In the genomic region with DNA sequence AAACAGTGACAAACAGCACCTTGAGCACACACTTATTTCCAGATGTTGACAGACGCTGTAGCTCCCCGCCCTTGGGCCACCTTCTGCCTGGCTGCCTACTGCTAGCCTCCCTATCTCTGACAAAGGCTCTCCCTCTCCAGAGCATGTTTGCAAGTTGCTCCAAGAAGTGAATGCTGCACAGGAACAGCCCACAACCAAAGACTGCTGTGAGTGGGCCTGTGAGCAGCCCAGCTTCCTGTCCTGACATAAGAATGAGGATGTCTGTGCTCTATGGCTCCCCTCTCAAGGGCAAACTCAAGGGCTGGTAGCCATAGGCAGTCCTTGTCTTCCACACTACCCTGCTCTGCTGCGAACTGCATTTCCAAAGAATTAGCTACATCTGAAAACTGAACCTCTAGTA, we compare ENCODE assay signal across 9 mouse cellular contexts.
DNase-seq lines count a peak whose midpoint lies in the region; ATAC-seq and TF ChIP-seq lines count a peak whose summit lies in the region.
"Had no signal": no experiment of that assay in that cellular context is flagged by ENCODE, and none has a peak within 500 bp of the region (broad histone marks: within the 10 kb centered on the region; RNA-seq: fewer than 3 reads in every experiment).

No protein-coding gene starts in this region.

- peaks cover 24% of the 10 kb centered on the region for H3K36me3 ChIP-seq in heart, embryonic 13.5 days
- peaks cover 6% of the 10 kb centered on the region; the same call in 1 of the 2 replicates for H3K36me3 ChIP-seq in midbrain, embryonic 16.5 days (ENCODE audit: control insufficient read depth, insufficient read depth, low read length)
- H3K36me3 ChIP-seq in midbrain, postnatal 0 days (ENCODE audit: insufficient read depth, low read length): 0 out of 2 replicates have a peak, but pooled peaks cover 9% of the 10 kb centered on the region
- peaks cover 17% of the 10 kb centered on the region for H3K36me3 ChIP-seq in heart, embryonic 16.5 days (ENCODE audit: control insufficient read depth, insufficient read depth)
- H3K36me3 ChIP-seq in neural tube, embryonic 14.5 days (ENCODE audit: control insufficient read depth, insufficient read depth, low read length): peaks cover 7% of the 10 kb centered on the region

- no peaks in the 10 kb centered on the region for H3K9me3 ChIP-seq in heart, embryonic 13.5 days
- no peaks in the 10 kb centered on the region for H3K9me3 ChIP-seq in midbrain, embryonic 16.5 days (replicated peaks; ENCODE audit: control insufficient read depth, low read length, poor library complexity, severe bottlenecking)
- H3K9me3 ChIP-seq in midbrain, postnatal 0 days (ENCODE audit: low read length): no peaks in the 10 kb centered on the region
- H3K9me3 ChIP-seq in heart, embryonic 16.5 days (replicated peaks; ENCODE audit: control insufficient read depth, low read length): no peaks in the 10 kb centered on the region
- H3K9me3 ChIP-seq in neural tube, embryonic 14.5 days (ENCODE audit: control insufficient read depth, low read length): no peaks in the 10 kb centered on the region

- WGBS in heart, embryonic 13.5 days: 70% methylated on average over 3 of the region's 3 CpGs
- WGBS in midbrain, embryonic 16.5 days: 85% methylated on average over 3 of the region's 3 CpGs
- WGBS in midbrain, postnatal 0 days: 91% methylated on average over 3 of the region's 3 CpGs
- WGBS in heart, embryonic 16.5 days: 51% methylated on average over 3 of the region's 3 CpGs
- 93% methylated on average over 3 of the region's 3 CpGs for WGBS in neural tube, embryonic 14.5 days

- peak overlapping the region; percentile 84 for H3K27ac ChIP-seq in heart, embryonic 13.5 days (replicated peaks)
- H3K27ac ChIP-seq in midbrain, embryonic 16.5 days (ENCODE audit: low read length): 0 out of 2 replicates have a peak overlapping the region, but pooled peaks have one; percentile 14
- H3K27ac ChIP-seq in midbrain, postnatal 0 days (ENCODE audit: low read depth, low read length): no peak overlapping the region
- peak overlapping the region; percentile 82 for H3K27ac ChIP-seq in heart, embryonic 16.5 days (ENCODE audit: low read length)
- peak overlapping the region; percentile 24; the same call in 1 of the 2 replicates for H3K27ac ChIP-seq in neural tube, embryonic 14.5 days (ENCODE audit: low read depth, low read length)

- no peak overlapping the region for H3K4me3 ChIP-seq in heart, embryonic 13.5 days
- H3K4me3 ChIP-seq in midbrain, embryonic 16.5 days (ENCODE audit: low read depth, low read length): no peak overlapping the region
- no peak overlapping the region for H3K4me3 ChIP-seq in midbrain, postnatal 0 days (ENCODE audit: low read depth, low read length)
- no peak overlapping the region for H3K4me3 ChIP-seq in heart, embryonic 16.5 days (ENCODE audit: low read length)
- no peak overlapping the region for H3K4me3 ChIP-seq in neural tube, embryonic 14.5 days (ENCODE audit: low read depth, low read length)

- peak overlapping the region; percentile 45 for H3K4me2 ChIP-seq in heart, embryonic 13.5 days
- no peak overlapping the region for H3K4me2 ChIP-seq in midbrain, embryonic 16.5 days (ENCODE audit: low read length)
- H3K4me2 ChIP-seq in midbrain, postnatal 0 days (ENCODE audit: low read depth, low read length, poor library complexity, severe bottlenecking): no peak overlapping the region
- H3K4me2 ChIP-seq in heart, embryonic 16.5 days (ENCODE audit: low read depth, low read length): no peak overlapping the region
- no peak overlapping the region for H3K4me2 ChIP-seq in neural tube, embryonic 14.5 days (ENCODE audit: low read depth, low read length)

- H3K9ac ChIP-seq in heart, embryonic 13.5 days: peak overlapping the region; percentile 54
- no peak overlapping the region for H3K9ac ChIP-seq in midbrain, embryonic 16.5 days (ENCODE audit: low read depth, low read length)
- no peak overlapping the region for H3K9ac ChIP-seq in midbrain, postnatal 0 days (replicated peaks; ENCODE audit: low read length, poor library complexity, severe bottlenecking)
- H3K9ac ChIP-seq in heart, embryonic 16.5 days (ENCODE audit: low read length): peak overlapping the region; percentile 48; the same call in 1 of the 2 replicates
- no peak overlapping the region for H3K9ac ChIP-seq in neural tube, embryonic 14.5 days (replicated peaks; ENCODE audit: low read depth, low read length)

- peaks cover 51% of the 10 kb centered on the region for H3K4me1 ChIP-seq in heart, embryonic 13.5 days
- H3K4me1 ChIP-seq in midbrain, embryonic 16.5 days (ENCODE audit: control insufficient read depth, insufficient read depth, low read length): peaks cover 10% of the 10 kb centered on the region
- H3K4me1 ChIP-seq in midbrain, postnatal 0 days (ENCODE audit: insufficient read depth, low read length): no peaks in the 10 kb centered on the region
- H3K4me1 ChIP-seq in heart, embryonic 16.5 days (ENCODE audit: control insufficient read depth, insufficient read depth, low read length): peaks cover 36% of the 10 kb centered on the region
- H3K4me1 ChIP-seq in neural tube, embryonic 14.5 days (ENCODE audit: control insufficient read depth, insufficient read depth, low read length): peaks cover 11% of the 10 kb centered on the region; the same call in 1 of the 2 replicates

- no peak for TF ChIP-seq CTCF in midbrain, postnatal 0 days (IDR thresholded peaks at IDR 0.05)

- DNase-seq in heart, adult 18-20 months: no peak
- no peak for DNase-seq in midbrain, postnatal 0 days (ENCODE audit: low spot score)
- no peak for DNase-seq in adrenal gland, postnatal 10 days
- DNase-seq in gastrocnemius, adult 8-10 months (ENCODE audit: low spot score in 2 of 2): no peak
- DNase-seq: adrenal gland, postnatal 25 days had no signal

- H3K27me3 ChIP-seq in heart, embryonic 13.5 days (replicated peaks): no peaks in the 10 kb centered on the region
- no peaks in the 10 kb centered on the region for H3K27me3 ChIP-seq in midbrain, embryonic 16.5 days (ENCODE audit: control insufficient read depth, insufficient read depth, low read depth, low read length)
- no peaks in the 10 kb centered on the region for H3K27me3 ChIP-seq in midbrain, postnatal 0 days (ENCODE audit: insufficient read depth, low read length)
- H3K27me3 ChIP-seq in heart, embryonic 16.5 days (ENCODE audit: control insufficient read depth, insufficient read depth, low read length): no peaks in the 10 kb centered on the region
- H3K27me3 ChIP-seq in neural tube, embryonic 14.5 days (ENCODE audit: control insufficient read depth, insufficient read depth, low read length): no peaks in the 10 kb centered on the region

- ATAC-seq in heart, embryonic 13.5 days (ENCODE audit: extremely low read depth, insufficient number of reproducible peaks, low FRiP score, low TSS enrichment): no peak
- ATAC-seq in midbrain, embryonic 16.5 days: no peak
- no peak for ATAC-seq in midbrain, postnatal 0 days (ENCODE audit: low FRiP score)
- no peak for ATAC-seq in heart, embryonic 16.5 days (replicated peaks; ENCODE audit: extremely low read depth, insufficient read depth, low FRiP score)
- no peak for ATAC-seq in neural tube, embryonic 14.5 days (ENCODE audit: low read depth)

Comparison
In these comparisons a context has a peak if more than half of its experiments do, and no peak if none do; other contexts are left out.
1. H3K9ac ChIP-seq: peak in heart, embryonic 13.5 days (single experiment) and heart, embryonic 16.5 days (single experiment); none in midbrain, embryonic 16.5 days (single experiment), midbrain, postnatal 0 days (single experiment) and neural tube, embryonic 14.5 days (single experiment).